In the genomic region with DNA sequence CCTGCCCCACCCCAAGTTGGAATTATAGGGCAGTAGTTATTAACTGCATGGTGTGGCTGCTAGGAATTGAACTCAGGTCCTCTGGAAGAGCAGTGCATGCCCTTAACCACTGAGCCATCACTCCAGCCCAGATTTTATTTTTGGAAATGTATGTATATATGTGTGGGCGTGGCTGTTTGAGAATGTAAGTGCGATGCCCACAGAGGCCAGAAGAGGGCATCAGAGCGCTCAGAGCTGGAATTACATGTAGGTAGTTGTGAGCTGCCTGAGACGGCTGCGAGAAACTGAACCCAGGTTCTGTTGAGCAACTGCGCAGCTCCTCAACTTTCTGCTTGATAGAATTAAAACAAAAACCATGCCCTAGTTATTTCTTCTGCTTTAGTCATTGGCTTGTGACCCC, we compare ENCODE assay signal across 8 mouse cellular contexts. TPM values are rescaled to one million over a fixed set of nuclear protein-coding genes. Genes with fewer than 3 reads are reported as not detected.
A peak's percentile ranks its signal among the peaks of the same experiment; 100 is the strongest.
DNase-seq lines count a peak whose midpoint lies in the region; ATAC-seq and TF ChIP-seq lines count a peak whose summit lies in the region.
"Had no signal": no experiment of that assay in that cellular context is flagged by ENCODE, and none has a peak within 500 bp of the region (broad histone marks: within the 10 kb centered on the region; RNA-seq: fewer than 3 reads in every experiment).

No protein-coding gene starts in this region.

- peak; percentile 78 for TF ChIP-seq CTCF in ES-Bruce4 (IDR thresholded peaks at IDR 0.05; ENCODE audit: low read depth, low read length)
- peak; percentile 73 for TF ChIP-seq CTCF in liver, postnatal 0 days (IDR thresholded peaks at IDR 0.05; ENCODE audit: low read depth)

- no peak for TF ChIP-seq POLR2A in ES-Bruce4 (IDR thresholded peaks at IDR 0.05; ENCODE audit: insufficient read depth, low read length)

- H3K4me1 ChIP-seq in ES-Bruce4 (ENCODE audit: control insufficient read depth, insufficient read depth, low read length), result peaks cover 5% of the 10 kb centered on the region
- H3K4me1 ChIP-seq in liver, postnatal 0 days (ENCODE audit: insufficient read depth), result no peaks in the 10 kb centered on the region

- H3K27me3 ChIP-seq in ES-Bruce4 (ENCODE audit: control insufficient read depth, insufficient read depth, low read length, poor library complexity, severe bottlenecking), result no peaks in the 10 kb centered on the region
- no peaks in the 10 kb centered on the region for H3K27me3 ChIP-seq in liver, postnatal 0 days (ENCODE audit: insufficient read depth, low read length)
- H3K27me3 ChIP-seq: limb, embryonic 12.5 days had no signal

- H3K4me3 ChIP-seq in ES-Bruce4 (ENCODE audit: low read depth, low read length), result no peak overlapping the region
- no peak overlapping the region for H3K4me3 ChIP-seq in liver, postnatal 0 days (ENCODE audit: low read depth, low read length)
- H3K4me3 ChIP-seq: limb, embryonic 12.5 days had no signal

- H3K9me3 ChIP-seq in ES-Bruce4 (replicated peaks; ENCODE audit: control insufficient read depth, insufficient read depth, low read length, poor library complexity, severe bottlenecking), result no peaks in the 10 kb centered on the region
- no peaks in the 10 kb centered on the region for H3K9me3 ChIP-seq in liver, postnatal 0 days (ENCODE audit: low read length)
- H3K9me3 ChIP-seq: limb, embryonic 12.5 days had no signal

- H3K27ac ChIP-seq in ES-Bruce4 (ENCODE audit: insufficient read depth, low read length), result no peak overlapping the region
- no peak overlapping the region for H3K27ac ChIP-seq in liver, postnatal 0 days (ENCODE audit: low read depth)
- H3K27ac ChIP-seq: limb, embryonic 12.5 days had no signal

- no peak overlapping the region for H3K4me2 ChIP-seq in liver, postnatal 0 days (ENCODE audit: low read depth, low read length)
- H3K4me2 ChIP-seq: limb, embryonic 12.5 days had no signal

- no peaks in the 10 kb centered on the region for H3K36me3 ChIP-seq in ES-Bruce4 (ENCODE audit: control insufficient read depth, insufficient read depth, low read length, poor library complexity, severe bottlenecking)
- H3K36me3 ChIP-seq in liver, postnatal 0 days (replicated peaks; ENCODE audit: insufficient read depth, low read length), result no peaks in the 10 kb centered on the region

- TF ChIP-seq EP300 in ES-Bruce4 (IDR thresholded peaks at IDR 0.05; ENCODE audit: insufficient read depth, low read depth, low read length), result no peak
- no peak for TF ChIP-seq EP300 in liver, postnatal 0 days (IDR thresholded peaks at IDR 0.05; ENCODE audit: low read depth)

- WGBS in liver, postnatal 0 days (ENCODE audit: insufficient replicate concordance), result 6% methylated on average over 6 of the region's 6 CpGs

- H3K9ac ChIP-seq in ES-Bruce4 (ENCODE audit: low read depth, poor library complexity, severe bottlenecking), result no peak overlapping the region
- no peak overlapping the region for H3K9ac ChIP-seq in liver, postnatal 0 days (replicated peaks)
- H3K9ac ChIP-seq: limb, embryonic 12.5 days had no signal

- peak; percentile 78 for DNase-seq in A20 (ENCODE audit: low read depth, low spot score)
- peak; percentile 48 for DNase-seq in c-Kit-positive CD71-negative TER-119-negative erythroid progenitor cells, embryonic 14.5 days (ENCODE audit: low read depth)
- peak; percentile 59 to 74 for DNase-seq in frontal cortex, postnatal 36 days (ENCODE audit: low spot score in 2 of 2)
- DNase-seq in kidney, postnatal 25 days, result peak; percentile 43 to 70
- peak; percentile 71 for DNase-seq in liver, postnatal 0 days
- DNase-seq in right cerebral cortex, postnatal 14 days, result peak; percentile 70

- no peak for ATAC-seq in liver, postnatal 0 days

RNA-seq across cellular contexts. Expression of gene Tiam2, which starts 38.0 kb away (rescaled TPM):
- polyA plus RNA-seq in ES-Bruce4 (2011; ENCODE audit: insufficient read depth, insufficient read length, low read depth, missing spikeins), result 1.9 and 2.5 TPM in 2 replicates
- polyA plus RNA-seq in liver, postnatal 0 days (2015; fragmentation: Nextera tagmentation; extraction: Ambion mirVana), result 0.54 and 0.56 TPM in 2 replicates
